Mouse (Mus musculus) embryonic fibroblast, embryonic 13.5 days (primary cell): ENCODE data around the gene Rhot2.

Experiments used
- CTCF ChIP-seq: IDR thresholded peaks from 2 replicates; pipeline ENCODE4 v1.5.1; 2011; ENCODE audit warnings: mild to moderate bottlenecking, control low read depth, low read length, moderate library complexity, borderline replicate concordance; ENCODE audit not compliant: insufficient read depth
- POLR2A ChIP-seq: IDR thresholded peaks from 2 replicates; pipeline ENCODE4 v1.6.1; 2011; ENCODE audit warnings: low read depth, mild to moderate bottlenecking, control low read depth, low read length, moderate library complexity

- TF ChIP-seq CTCF: peak; percentile 40; the same call in 1 of the 2 replicates
- TF ChIP-seq POLR2A: no peak
Measured at GRCm38 (mm10) chr17:25879261-25879660, 34.6 kb upstream of the Rhot2 start.
